Mouse (Mus musculus) natural killer cell, adult 2 months (primary cell): ENCODE results near the gene Golt1a.

Experiments
- DNase-seq, 2 experiments: peaks; one replicate each; pipeline ENCODE4 v3.0.0; 2022; ENCODE audit warnings: low spot score in 2 of 2

Golt1a gene

DNA sequence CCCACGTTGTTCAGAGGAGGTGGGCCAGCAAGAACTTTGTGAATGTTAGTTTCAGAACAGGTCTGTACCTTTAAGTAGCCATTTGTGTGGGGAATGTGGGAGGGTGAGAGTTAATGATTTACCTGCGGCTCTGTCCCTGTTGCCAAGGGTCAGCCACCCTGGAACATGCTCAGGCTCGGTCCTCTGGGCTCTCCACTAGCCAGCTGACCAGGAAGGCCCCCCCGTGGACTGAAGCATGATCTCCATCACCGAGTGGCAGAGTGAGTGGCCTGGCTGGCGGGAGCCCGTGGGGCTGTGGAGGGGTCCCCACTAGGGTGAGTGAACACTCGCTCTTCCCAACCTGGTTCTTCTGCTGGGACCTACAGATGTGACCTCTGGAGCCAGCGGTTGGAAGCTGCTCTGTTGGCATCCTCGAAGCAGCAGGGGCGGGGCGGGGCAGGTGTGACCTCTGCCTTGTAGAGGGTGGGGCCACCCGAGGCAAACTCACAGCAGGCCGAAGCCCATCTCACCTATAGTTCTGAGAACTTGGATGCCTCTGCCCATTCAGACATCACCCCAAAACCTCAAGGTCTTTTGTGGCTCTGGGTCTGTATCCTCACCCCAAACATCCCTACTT, at the start of gene Golt1a:
TSS of gene Golt1a (plus strand) at position 149 of the 616 bp plus-strand sequence.
- no peak for DNase-seq

DNA sequence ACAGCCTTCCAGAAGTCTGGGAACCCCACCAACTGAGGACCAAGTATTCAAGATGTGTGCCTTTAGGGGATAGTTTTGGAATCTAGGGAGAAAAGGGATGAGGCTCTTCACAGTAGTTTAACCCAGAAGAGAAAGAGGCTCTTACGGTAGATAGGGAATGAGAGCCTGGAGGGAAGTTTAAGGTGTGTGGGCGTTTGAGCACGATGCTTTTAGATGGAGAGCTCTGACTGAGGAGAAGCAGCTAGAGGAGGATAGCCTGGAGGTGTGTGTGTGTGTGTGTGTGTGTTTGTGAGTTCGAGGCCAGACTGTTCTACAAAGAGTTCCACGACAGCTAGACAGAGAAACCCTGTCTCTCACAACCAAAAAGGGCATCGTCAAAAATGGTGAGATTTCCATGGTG, 47.0 kb upstream of the Golt1a start:
- no peak for DNase-seq

DNA sequence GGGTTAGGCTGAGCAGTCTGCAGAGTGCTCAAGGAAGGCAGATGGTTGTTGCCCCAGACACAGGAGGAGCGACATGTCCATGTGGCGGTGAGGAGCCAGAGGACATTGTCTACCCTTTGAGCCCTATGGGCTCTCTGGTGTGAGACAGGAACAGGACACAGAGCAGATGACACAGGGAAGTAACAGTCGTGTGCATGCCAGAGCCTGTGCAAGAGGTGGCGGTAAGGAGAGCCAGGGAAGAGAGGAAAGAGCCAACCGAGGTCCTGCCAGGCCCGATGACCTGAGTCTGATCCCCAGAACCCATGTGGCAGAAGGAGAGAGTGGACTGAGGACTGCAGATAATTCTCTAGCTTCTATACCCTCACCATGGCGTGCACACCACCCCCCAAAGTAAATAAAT, 46.5 kb upstream of the Golt1a start:
- no peak for DNase-seq

DNA sequence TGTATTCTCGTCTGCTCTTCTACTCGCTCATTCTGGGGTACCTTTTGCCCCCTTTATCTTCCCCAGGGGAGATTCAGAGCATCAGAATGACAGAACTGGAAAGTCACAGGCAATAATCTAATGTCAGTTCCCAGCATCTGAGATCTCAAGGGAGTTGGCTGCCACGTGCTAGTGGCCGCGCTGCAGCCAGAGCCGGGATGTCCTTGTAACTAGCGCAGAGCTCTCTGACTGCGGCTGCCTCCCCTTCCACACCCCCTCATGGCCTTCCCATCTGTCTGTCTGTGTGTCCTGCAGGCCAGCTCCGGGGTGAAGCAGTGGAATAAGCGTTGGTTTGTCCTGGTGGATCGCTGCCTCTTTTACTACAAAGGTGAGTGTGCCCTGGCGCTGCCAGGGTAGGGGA, 45.2 kb upstream of the Golt1a start:
- DNase-seq: no peak

DNA sequence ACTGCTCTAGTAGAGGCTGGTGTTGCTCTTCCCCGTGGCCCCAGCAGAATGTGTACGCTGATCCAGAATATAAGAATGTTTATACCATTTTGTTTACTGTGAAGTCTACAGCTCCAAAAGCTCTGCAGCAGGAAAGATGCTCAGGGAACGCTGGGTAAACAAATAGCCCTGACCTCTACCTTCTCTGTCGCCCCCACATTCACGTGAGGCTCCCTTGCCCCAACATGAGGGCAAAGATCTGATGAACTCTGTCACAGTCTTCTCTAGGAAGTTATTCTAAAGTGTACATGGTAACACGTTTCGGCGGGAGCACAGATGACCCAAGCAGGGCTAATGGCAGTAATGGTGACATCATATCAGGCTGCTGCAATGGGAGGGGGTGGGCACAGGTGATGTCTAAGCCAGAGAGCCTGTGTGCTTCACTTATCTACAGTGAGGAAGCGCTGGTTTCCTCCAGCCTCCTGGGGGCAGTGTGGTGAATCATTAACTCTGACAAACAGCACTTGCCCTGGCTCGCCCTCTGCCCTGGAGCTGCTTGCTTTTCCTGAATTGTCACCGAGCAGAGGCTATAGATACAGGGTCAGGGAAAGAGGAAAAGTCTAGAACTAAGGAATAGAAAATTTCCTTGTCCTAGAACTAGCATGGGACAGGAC, 44.4 kb upstream of the Golt1a start:
- DNase-seq: no peak

DNA sequence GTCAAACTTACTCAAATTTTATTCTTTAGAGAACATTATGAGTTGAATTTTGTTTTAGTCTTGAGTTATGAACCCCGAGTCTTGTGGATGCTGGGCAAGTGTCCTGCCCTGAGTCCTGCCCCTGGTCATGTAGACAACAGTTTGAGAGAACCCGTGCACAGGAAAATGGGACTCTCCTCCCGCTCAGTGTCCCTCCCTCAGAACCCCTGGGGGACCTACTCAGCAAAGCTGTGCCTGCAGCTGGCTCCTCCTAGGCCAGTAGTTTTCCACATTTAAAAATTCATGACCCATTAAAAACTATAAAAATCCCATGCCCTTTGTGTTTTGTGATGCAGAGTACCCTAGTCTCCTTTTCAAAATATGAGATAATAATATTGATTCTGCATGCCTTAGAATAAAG, 42.5 kb upstream of the Golt1a start:
- no peak for DNase-seq

DNA sequence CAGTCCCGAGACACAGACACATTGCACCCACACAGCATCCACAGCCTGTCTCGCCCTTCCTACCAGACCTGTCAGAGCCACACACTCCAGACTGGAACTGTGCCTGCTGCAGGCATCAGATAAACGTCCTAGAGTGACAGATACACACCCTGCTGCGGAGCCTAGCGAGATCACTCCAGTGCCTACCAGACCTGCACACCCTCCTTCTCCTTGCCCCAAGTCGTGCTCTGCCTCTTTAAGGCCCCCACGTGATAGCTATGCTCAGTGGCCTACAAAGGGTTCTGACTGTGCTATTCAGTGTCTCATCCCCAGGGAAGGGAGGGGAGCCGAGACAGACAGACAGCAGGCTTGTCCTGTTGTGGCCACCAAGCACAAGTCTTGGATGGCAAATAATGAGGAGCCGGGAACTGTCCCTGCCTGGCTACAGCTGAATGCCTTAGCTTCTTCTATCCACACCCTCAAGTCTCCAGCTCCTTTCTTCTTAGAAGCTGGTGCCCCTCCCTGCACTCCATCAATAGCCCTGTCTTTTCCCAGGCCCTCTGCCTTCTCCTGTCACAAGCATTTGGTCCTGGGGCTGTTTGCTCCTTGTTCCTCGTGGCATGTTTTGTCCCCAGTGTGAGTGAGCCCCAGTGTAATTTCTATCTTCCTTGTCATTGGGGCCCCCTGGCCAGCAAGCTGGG, 41.6 kb upstream of the Golt1a start:
- DNase-seq: no peak

DNA sequence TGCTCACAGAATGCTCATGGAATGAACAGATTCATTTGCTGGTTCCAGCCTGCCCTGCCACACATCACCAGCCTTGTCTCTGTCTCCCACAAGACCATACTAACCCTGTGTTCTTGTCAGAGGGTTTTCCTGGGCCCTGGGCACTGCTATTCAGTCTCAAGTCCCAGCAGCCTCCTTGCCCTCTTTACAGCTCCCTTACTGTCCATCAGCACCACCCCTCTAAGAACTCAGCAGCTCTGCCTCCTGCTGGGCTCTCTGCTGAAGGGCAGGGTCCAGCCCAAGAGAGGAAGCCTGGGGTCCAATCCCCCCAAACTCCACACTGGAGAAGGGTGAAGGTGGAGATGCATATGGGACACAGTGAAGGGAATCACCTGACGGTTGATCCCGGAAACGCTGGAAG, 41.1 kb upstream of the Golt1a start:
- DNase-seq: no peak

DNA sequence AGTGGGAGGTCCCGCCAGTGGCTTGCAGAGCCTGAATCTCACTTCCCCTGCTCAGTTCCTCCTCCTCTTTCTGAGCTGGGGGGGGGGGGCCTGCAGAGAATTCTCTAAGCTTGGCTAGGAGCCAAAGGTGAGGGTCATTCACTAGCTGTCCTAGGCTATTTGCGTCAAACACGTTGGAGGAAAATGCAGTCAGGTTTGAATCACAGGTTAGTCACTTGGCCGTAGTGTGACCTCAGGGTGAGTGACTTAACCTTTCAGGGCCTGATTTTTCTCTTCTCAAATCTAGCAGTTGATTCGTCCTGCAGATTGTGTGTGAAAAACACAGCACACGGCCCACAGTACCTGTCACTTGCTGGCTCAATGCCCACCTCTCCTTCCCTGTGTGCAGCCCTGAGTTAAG, 39.3 kb upstream of the Golt1a start:
- no peak for DNase-seq

DNA sequence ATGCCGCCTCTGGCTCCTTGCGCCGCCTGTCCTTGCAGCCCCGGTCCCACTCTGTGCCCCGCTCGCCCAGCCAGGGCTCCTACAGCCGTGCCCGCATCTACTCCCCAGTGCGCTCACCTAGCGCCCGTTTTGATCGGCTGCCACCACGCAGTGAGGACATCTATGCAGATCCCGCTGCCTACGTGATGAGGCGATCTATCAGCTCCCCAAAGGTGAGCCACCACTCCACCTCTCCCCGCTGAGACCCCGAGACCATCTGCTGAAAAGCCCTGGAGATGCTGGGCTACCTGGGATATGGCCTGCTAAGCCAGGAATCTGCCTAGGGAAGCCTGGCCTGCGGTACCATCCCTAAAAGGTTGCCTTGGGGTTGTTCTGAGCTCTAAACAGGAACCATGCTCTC, 35.4 kb upstream of the Golt1a start:
- no peak for DNase-seq

DNA sequence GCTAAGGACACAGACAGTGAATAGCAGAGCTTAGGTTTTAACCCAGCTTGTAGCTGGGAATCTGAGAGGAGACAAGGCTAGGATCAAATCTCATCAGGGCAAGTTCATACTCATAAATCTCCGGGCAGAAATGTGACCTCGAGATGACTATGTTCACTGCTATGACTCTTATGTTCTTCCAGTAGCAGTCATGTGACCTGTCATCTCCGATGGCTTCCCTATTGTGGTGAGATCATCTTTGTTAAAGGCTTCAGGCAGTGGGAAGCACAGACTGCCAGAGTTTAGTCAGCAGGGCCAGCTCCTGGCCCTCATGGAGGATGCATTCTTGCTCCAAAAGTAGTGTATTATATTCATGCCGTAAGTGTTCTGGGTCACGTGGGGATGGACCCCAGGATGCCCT, 32.6 kb upstream of the Golt1a start:
- DNase-seq: no peak

DNA sequence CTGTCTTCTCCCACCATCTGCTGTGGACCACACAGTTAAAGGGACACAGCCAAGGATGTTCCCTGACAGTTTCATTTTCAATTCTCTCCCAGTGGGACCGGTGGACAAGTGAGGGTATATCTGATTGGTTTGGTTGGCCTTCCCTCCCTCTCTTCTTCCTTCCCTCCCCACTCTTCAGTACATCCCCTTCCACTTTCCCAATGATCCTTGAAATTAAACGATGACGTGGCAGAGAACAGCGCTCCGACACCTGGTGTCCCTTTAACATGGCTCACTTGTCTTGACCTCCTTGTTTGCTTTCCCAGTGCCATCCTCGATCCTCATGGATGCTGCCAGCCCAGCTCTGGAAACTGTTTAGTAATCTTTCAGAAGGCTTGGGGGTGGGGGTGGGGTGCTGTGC, 31.1 kb upstream of the Golt1a start:
- no peak for DNase-seq

DNA sequence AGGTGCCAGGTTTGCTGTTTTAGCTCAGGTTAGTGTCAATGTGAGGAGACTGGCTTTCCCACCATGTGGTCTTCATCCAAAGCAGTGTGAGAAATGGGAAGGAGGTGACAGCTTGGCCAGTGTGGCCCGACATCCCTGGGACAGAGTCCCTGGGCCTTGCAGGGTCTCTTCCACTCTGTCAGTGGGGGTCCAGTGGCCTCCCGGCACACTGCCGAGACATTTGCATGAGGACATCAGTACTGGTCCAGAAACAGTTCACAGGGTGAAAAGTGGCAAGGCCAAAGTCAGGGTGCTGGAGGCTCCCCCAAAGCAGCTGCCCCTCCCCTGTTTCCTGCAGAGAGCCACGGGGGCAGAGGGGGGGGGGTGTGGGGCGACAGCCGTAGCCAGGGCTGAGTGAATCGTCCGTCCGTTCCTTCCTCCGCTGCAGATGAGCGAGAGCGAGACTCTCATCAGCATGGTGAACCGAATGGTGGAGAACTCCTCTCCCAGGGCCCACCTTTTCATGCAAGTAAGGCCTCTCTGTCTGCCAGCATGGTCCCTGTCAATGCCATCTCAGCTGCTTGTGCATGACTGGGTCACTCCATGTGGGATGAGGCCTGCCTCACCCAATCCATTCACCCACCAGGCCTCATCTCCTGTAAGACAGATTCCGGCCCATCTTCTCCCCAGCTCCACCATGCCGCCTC, 30.5 kb upstream of the Golt1a start:
- no peak for DNase-seq

DNA sequence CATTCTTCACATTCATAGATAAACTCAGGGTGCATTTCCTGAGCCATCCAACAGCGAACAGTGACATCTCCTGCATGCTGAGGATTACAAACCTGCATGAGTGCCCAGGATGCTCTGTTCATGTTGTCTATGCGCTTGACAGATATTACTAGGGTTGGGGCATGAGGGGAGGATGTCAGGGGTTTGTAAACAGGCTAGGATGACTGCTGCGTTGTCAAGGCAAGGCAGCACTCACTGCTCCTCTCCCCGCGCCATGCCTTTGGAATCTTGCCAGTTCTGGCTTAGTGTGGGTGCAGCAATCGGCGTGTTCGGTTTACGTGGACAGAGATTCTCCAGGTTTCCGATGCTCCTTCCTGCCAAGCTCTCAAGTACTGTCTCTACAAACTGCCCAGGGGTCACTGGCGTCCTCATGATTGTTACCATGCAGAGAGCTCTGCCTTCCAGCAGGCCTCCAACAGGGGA, 29.9 kb upstream of the Golt1a start:
- DNase-seq: no peak

DNA sequence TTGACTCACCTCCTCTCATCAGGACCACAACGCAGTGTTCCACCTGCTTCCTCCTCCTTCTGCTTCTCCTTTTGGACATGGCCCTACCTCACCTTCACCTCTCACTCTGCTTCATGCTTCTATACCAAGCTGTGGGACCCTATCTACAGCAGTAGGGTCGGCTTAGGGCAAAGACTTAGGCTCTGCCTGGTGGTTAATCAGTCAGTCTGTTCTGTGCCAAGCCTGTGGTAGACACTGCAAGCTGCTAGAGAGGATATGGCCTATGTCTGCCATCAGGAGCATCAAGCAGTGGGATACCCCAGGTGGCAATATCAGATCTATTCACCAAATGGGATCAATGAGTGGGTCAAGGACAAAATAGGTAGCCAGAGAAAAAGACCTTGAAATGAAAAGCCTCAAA, 29.1 kb upstream of the Golt1a start:
- DNase-seq: no peak

DNA sequence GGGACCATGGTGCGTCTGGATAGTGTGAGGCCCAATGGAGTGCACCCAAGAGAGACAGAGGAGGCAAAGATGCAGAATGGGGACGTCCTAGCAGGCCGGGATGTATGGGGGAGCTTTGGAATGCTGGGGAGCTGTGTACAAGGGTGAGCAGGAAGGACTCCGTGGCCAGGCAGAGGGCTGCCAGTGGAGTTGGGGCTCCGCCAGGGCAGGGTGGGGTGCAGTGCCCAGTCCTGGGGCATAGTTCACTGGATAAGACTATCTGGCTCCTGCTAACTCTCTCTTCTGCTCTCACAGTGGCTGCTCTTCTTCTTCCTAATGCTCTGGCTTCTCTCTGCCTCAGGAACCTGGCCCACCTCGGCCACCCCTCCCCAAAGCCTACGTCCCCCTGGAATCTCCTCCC, 23.7 kb upstream of the Golt1a start:
- no peak for DNase-seq

DNA sequence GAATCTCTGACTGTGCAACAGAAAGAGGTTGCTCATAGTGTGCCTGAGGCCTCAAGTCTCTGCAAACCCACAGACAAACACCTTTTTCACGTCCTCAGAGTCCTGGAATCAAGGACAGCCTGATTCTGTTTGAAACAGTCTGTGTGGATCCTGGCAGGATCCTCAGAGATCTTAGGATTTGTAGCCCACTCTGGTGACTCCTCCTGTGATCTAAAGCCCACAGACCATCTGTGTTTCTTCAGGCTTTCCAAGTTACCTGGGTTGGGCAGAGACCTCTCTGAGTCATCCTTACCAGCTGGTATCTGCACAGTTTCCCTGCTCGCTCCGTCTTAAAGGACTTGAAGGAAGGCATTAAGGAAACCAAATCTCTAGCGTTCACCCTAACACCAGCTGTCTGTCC, 22.5 kb upstream of the Golt1a start:
- DNase-seq: no peak

DNA sequence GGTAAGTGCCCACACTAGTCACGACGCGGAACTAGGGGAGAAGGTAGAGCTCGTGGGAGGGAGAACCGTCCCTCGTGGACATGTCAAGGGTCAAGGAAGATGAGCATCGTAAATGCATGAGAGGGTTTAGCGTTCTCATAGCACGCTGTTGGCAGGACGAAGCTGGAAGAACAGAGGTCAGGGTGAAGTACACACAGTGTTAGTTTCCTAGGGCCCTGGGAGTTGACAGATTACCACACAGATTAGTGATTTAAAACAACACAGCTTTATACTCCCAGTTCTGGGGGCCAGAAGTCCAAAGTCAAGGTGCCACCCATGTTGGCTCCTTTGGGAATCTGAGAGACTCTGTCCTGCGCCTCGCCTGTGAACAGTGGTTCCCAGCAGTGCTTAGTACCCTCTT, 21.7 kb upstream of the Golt1a start:
- DNase-seq: no peak

DNA sequence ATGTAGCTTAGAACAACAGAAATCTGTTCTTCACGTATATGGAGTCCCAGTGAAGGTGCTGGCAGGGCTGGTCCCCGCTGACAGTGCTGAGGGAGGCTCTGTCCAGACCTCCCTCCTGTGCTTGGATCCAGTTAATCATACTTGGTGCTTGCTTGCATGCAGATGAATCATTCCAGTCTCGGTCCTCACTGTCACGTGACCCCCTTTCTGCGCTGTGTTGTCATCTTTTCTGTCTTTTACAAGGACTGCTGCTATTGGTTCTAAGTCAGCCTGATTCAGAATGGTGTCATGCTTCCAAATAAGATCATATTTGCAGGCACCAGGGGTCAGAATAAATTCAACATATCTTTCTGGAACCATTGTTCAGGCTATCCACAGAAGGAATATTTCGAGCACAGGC, 17.7 kb upstream of the Golt1a start:
- DNase-seq: no peak

DNA sequence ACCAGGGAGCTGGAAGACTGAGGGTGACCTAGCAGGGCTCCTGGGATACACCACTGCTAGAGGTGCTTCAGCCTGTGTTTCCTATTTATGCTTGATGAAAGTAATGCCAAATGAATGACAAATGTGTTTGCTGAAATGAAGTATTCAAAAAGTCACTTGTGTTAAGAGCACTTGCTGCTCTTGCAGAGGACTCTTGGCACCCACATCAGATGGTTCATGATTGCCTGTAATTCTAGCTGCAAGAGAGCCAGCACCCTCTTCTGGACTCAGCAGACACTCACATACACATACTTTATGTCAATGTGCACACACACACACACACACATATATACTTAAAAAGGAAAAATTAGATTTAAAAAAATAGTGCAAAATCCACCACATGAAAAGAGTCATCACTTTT, 17.0 kb upstream of the Golt1a start:
- DNase-seq: no peak

DNA sequence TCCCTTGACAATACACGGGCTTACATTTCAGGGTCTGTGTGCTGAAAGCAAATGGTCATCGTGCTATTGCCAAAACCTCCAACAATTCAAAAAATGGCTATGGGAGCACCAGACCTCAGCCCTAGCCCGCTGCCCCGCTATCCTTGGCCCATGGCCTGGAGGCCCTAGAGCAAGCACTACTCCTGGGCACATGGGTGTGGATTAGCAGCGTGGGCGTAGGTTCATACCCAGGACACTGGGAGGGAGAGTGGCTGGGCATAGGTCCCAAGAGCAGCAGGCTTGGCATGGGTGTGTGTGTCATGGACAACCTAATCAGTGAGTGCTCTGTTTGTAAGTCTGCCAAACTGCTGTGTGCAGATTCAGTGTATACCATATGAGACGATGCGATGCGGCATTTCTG, 13.2 kb upstream of the Golt1a start:
- DNase-seq: no peak

DNA sequence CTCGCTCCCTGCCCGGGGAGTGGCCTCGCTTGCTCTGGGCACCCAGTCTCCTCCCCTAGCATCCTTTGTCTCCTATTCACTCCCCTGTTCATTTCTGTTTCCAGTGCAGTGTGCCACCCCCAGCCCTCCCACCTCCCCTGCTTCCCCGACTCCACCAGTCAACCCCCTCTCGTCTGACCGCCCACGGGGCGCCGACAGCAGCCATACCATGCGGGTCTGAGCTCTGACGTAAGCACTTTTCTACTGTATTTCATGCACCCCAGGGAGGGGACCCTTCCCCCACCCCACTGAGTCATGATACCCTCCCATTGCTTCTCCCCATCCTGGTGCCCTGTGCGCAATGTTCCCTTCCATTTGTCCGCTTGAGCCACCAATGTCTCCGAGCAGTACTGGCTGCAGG, 10.8 kb upstream of the Golt1a start:
- no peak for DNase-seq

DNA sequence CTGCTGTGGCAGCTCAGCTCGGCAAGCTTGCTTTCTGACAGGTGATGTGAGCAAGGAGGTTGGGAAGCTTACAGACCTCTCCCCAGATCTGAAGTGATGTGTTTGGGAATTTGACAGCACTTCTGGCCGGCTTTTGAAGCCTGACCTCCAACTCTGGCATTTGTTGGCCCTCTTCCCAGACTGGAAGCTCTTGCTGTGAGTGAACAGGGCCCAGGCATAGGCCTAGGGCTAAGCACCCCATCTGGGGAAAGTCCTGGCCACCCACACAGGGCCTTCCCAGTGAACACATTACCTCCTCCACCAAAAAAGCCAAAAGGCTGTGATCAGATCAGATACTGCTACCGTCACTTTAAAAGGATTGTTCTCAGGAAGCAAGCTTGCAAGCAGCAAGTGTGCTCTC, 7.1 kb upstream of the Golt1a start:
- no peak for DNase-seq
